Mouse (Mus musculus): ENCODE results near the gene Eif4b. TPM values are rescaled to one million over a fixed set of nuclear protein-coding genes. Genes with fewer than 3 reads are reported as not detected.

Eif4b gene
- 96.1 and 102 TPM in 2 replicates for polyA plus RNA-seq (2015; fragmentation: Nextera tagmentation; extraction: Ambion mirVana)

DNA sequence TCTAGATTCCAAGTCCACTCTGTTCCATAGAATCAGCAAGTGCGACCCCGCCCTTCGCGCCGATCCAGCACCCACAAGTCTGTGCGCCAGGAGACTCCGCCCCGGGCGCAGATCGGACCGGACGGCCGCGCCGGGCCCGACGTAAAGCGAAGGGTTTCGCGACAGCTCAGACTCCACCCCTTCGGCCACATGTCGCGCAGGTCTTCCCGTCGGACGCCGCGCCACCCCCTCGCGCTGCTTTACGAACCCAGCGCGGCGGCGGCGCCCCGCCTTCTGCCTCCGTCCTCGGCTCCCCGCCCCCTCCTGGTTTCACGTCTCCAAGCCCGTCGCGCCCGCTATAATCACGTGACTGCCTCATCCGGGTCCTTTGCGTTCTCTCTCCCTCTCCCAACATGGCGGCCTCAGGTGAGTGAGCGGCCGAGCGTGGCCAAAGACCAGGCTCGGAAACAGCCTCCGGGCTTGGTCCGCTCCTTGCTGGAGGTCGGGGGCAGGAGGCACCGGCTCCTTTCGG is at the start of gene Eif4b:
TSS of gene Eif4b (plus strand) at position 215 of the 511 bp plus-strand sequence.
- H3K36me3 ChIP-seq (ENCODE audit: insufficient read depth, low read length) = no peaks in the 10 kb centered on the region
- peak within 1 kb of the TSS; percentile 81 for H3K4me3 ChIP-seq (replicated peaks; ENCODE audit: low read depth, low read length)
- under 1% methylated on average over 58 of the region's 58 CpGs for WGBS
- H3K9ac ChIP-seq (ENCODE audit: low read depth, low read length) = peak within 1 kb of the TSS; percentile 89
- peak; percentile 93 for ATAC-seq (replicated peaks; ENCODE audit: low FRiP score, low read depth)
- H3K4me2 ChIP-seq (ENCODE audit: low read length) = peak within 1 kb of the TSS; percentile 66
- TF ChIP-seq CTCF (IDR thresholded peaks at IDR 0.05; ENCODE audit: low read depth) = peak; percentile 40; the same call in 1 of the 2 replicates
- no peaks in the 10 kb centered on the region for H3K27me3 ChIP-seq (ENCODE audit: insufficient read depth, low read length)
- H3K9me3 ChIP-seq (replicated peaks; ENCODE audit: low read length) = no peaks in the 10 kb centered on the region
- peak; percentile 100 for DNase-seq (ENCODE audit: low spot score)
- H3K4me1 ChIP-seq (replicated peaks; ENCODE audit: insufficient read depth, low read length) = peaks cover 12% of the 10 kb centered on the region
- H3K27ac ChIP-seq = peak within 1 kb of the TSS; percentile 96

- H3K27ac ChIP-seq = peak overlapping the region; percentile 19; the same call in 1 of the 2 replicates
- 51% methylated on average over 8 of the region's 8 CpGs for WGBS
- H3K4me1 ChIP-seq (replicated peaks; ENCODE audit: insufficient read depth, low read length) = peaks cover 20% of the 10 kb centered on the region
Observed at GRCm38 (mm10) chr15:102023888-102024287, 49.7 kb upstream of the Eif4b start.

GRCm38 (mm10) chr15:102025136-102025872 is 48.3 kb upstream of the Eif4b start:
- H3K4me1 ChIP-seq (replicated peaks; ENCODE audit: insufficient read depth, low read length) = peaks cover 20% of the 10 kb centered on the region
- no peaks in the 10 kb centered on the region for H3K27me3 ChIP-seq (ENCODE audit: insufficient read depth, low read length)
- no peaks in the 10 kb centered on the region for H3K9me3 ChIP-seq (replicated peaks; ENCODE audit: low read length)
- H3K4me2 ChIP-seq (ENCODE audit: low read length) = peak overlapping the region; percentile 42
- 0 out of 2 replicates have a peak overlapping the region, but pooled peaks have one; percentile 16 for H3K4me3 ChIP-seq (replicated peaks; ENCODE audit: low read depth, low read length)
- H3K36me3 ChIP-seq (ENCODE audit: insufficient read depth, low read length) = no peaks in the 10 kb centered on the region
- WGBS = 9% methylated on average over 22 of the region's 22 CpGs
- no peak for TF ChIP-seq CTCF (IDR thresholded peaks at IDR 0.05; ENCODE audit: low read depth)
- H3K9ac ChIP-seq (ENCODE audit: low read depth, low read length) = peak overlapping the region; percentile 32
- ATAC-seq (replicated peaks; ENCODE audit: low FRiP score, low read depth) (peak; percentile 40; the same call in 1 of the 2 replicates), DNase-seq (ENCODE audit: low spot score) (peak; percentile 50)
- H3K27ac ChIP-seq = peak overlapping the region; percentile 73

More at GRCm38 (mm10) chr15:102023888-102024287, 49.7 kb upstream of the Eif4b start:
- TF ChIP-seq CTCF (IDR thresholded peaks at IDR 0.05; ENCODE audit: low read depth) = no peak
- Histone ChIP-seq H3K4me3 (replicated peaks; ENCODE audit: low read depth, low read length) (no peak overlapping the region), H3K9ac (ENCODE audit: low read depth, low read length) (no peak overlapping the region), H3K4me2 (ENCODE audit: low read length) (no peak overlapping the region), H3K27me3 (ENCODE audit: insufficient read depth, low read length) (no peaks in the 10 kb centered on the region), H3K36me3 (ENCODE audit: insufficient read depth, low read length) (no peaks in the 10 kb centered on the region), H3K9me3 (replicated peaks; ENCODE audit: low read length) (no peaks in the 10 kb centered on the region)
- DNase-seq (ENCODE audit: low spot score) (no peak), ATAC-seq (replicated peaks; ENCODE audit: low FRiP score, low read depth) (no peak)

DNA sequence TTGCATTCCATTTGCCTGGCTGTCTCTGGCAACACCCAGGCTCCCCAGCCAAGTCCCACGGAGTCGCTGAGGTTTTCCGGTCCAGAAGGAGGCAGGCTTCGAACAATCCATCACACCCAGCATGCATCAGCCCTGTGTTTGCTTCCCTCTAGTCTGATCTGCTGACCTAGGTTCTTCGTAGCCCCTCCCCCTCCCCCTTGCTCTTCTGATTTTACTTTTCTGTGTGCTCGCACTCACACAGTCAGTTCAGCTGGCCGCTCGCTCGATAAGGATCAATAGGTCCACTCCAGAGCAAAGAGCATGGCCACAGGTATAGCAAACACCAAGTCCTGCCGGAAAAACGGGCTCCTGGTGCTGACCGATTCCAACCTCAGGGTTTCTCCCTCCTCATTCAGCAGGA is 47.1 kb upstream of the Eif4b start:
- Histone ChIP-seq H3K4me1 (replicated peaks; ENCODE audit: insufficient read depth, low read length) (peaks cover 20% of the 10 kb centered on the region), H3K4me2 (ENCODE audit: low read length) (peak overlapping the region; percentile 21; the same call in 1 of the 2 replicates), H3K9me3 (replicated peaks; ENCODE audit: low read length) (no peaks in the 10 kb centered on the region), H3K27me3 (ENCODE audit: insufficient read depth, low read length) (no peaks in the 10 kb centered on the region), H3K27ac (peak overlapping the region; percentile 2; the same call in 1 of the 2 replicates), H3K4me3 (replicated peaks; ENCODE audit: low read depth, low read length) (no peak overlapping the region), H3K36me3 (ENCODE audit: insufficient read depth, low read length) (0 out of 2 replicates have a peak, but pooled peaks cover 3% of the 10 kb centered on the region), H3K9ac (ENCODE audit: low read depth, low read length) (no peak overlapping the region)
- DNase-seq (ENCODE audit: low spot score) (no peak), ATAC-seq (replicated peaks; ENCODE audit: low FRiP score, low read depth) (no peak)
- no peak for TF ChIP-seq CTCF (IDR thresholded peaks at IDR 0.05; ENCODE audit: low read depth)
- WGBS = 21% methylated on average over 12 of the region's 12 CpGs

- whole genome bisulfite sequencing = 2% methylated on average over 28 of the region's 28 CpGs
- no peak for DNase-seq (ENCODE audit: low spot score)
- H3K4me3 ChIP-seq (replicated peaks; ENCODE audit: low read depth, low read length) = peak within 1 kb of the TSS; percentile 43
Observed at GRCm38 (mm10) chr15:102028040-102028439, 45.5 kb upstream of the Eif4b start, which contains the start of gene Krt18. TSS of gene Krt18 (plus strand) at chr15:102028180.

More at GRCm38 (mm10) chr15:102028040-102028439, 45.5 kb upstream of the Eif4b start, which contains the start of gene Krt18:
- Histone ChIP-seq H3K4me2 (ENCODE audit: low read length) (peak within 1 kb of the TSS; percentile 60), H3K27ac (peak within 1 kb of the TSS; percentile 75), H3K27me3 (ENCODE audit: insufficient read depth, low read length) (no peaks in the 10 kb centered on the region), H3K9me3 (replicated peaks; ENCODE audit: low read length) (no peaks in the 10 kb centered on the region), H3K36me3 (ENCODE audit: insufficient read depth, low read length) (0 out of 2 replicates have a peak, but pooled peaks cover 3% of the 10 kb centered on the region), H3K4me1 (replicated peaks; ENCODE audit: insufficient read depth, low read length) (peaks cover 20% of the 10 kb centered on the region), H3K9ac (ENCODE audit: low read depth, low read length) (peak within 1 kb of the TSS; percentile 69)
- TF ChIP-seq CTCF (IDR thresholded peaks at IDR 0.05; ENCODE audit: low read depth) = no peak
- 0 out of 2 replicates have a peak, but pooled peaks have one; percentile 31 for ATAC-seq (replicated peaks; ENCODE audit: low FRiP score, low read depth)
